Mouse (Mus musculus) urinary bladder, postnatal 36 days (tissue): ENCODE measurements at regions not wholly inside any gene's neighbourhood (a gene's known extent, or its start where the extent isn't known, plus 50 kb on each side); places are given as distances from the start of the nearest gene placed in this dataset.

ENCODE experiments used
- DNase-seq, 2 experiments: peaks; one replicate each; pipeline ENCODE4 v3.0.0; 2022; ENCODE audit warnings: low spot score in 2 of 2, mixed read lengths in 1 of 2

DNA sequence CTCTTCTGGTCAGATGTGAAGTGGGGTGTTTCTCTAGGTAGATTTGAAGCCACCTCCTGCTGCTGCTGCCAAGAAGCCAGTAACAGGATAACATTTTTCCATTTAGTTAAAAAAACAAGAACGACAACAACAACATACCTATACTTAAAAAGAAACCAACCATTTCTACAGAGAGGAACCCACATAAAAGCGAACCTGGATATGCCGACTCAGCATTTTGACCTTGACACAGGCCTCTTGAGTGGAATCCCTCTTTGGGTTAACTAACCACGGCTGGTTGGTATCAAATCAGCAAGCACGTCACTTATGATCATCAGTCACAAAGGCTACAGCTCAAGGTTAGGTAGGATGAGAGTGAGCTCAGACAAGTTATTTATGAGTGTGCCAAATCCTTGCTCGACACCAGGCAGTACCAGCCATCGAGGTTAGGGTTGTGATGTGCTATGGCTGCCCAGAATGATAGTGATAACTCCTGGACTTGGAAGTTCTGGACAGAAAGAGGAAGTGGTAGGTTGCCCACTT, 269.7 kb downstream of the Cbln1 start:
- DNase-seq = no peak

DNA sequence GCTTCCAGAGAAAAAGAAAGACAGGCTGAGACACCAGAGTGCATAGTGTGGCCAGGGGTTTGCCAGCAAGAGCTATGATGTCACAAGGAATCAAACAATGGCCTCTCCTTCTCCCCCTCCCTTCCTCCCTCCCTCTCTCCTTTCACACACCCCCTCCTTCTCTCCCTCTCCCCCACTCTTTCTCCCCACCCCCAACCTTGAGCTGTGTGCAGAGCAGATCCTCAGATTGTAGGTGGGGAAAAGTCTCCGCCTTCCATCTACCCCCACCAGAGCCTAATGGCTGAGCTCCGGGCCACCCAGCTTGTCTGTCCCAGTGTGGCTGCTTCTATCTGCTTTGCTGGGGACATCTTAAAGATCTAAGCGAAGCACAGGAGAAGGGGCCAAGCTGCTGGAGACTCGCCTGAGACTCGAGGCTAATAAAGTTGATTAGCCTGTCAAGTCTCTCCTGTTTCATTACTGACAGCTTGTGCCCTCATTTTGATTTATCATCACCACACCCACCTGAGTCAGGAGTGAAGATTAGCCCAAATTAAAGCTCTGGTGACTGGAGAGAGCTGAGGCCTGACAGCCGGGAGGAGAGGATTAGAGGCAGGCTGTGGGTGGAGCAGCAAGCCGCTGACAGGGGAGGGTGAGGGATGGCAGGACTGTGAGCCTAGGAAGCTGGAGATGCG, 272.8 kb downstream of the Cbln1 start:
- peak in 1 of 2 experiments; percentile 0 for DNase-seq

DNA sequence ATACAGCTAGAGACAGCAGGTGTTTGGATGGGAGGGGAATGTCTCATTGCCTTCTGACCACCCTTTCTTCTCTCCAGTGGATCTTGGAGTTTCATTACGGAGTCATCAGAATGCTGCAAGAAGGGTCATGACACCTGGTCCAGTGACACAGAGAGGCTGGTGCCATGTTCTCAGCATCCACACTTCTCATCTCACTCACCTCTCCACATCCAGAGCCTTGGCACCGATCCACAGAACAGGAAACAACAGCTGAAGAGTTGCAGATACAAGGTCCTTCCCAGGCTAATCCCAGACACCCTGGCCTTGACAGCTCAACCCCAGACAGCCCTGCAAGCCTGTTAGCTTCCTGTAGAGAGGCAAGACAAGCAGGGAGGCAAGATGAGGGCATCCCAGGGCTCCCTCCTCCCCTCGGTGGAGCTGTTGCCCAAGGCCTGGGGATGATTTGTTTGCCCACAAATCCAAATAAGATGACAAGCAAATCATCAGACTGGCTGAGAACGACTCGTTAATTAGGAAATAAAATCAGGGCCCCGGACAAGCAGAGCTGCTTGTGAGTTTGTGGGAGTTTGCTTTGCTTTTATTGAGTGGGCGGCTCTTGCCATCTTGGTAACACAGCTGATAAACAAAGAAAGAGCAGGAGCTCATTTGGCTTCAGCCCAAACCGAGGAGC, 274.4 kb downstream of the Cbln1 start:
- DNase-seq = no peak

DNA sequence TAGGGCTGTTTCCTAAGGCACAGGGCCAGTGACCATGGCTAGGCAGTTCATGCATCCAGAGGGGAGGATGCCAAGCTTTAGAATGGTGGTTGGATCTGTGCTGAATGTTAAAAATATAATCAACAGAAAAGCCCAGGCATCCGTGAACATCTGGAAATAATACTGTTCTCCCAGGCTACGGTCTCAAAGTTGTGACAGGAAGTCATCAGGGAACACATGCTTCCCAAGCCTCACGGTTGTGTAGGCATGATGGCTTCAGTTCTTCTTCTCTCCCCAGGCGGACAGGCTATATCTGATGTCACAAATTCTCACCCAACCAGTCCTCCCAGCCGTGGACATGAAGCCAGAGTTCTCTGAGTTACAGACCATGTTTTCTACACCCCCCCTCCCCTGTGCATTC, 275.4 kb downstream of the Cbln1 start:
- DNase-seq = no peak

GRCm38 (mm10) chr8:87196050-87196449, 276.4 kb downstream of the Cbln1 start:
- DNase-seq = no peak

- DNase-seq = no peak
These were observed 282.5 kb downstream of the Cbln1 start for GRCm38 (mm10) chr8:87189791-87190385.

DNA sequence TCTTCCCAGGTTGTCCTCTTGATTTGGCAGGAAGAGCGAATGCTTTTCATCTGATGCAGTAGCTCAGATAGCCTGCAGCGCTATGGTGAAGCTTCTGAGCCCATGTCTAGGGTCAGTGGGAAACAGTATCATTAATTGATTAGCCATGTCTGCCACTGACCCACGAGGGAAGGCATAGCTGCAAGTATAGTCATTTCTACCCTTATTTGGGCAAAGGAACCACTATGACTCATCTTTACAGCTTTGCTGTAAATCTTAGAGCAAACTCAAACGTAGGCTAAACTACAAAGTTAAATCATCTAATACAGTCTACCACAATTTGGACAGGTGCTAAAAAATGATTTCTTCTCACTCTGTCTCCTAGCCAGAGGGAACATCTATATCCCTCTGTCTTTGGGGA, 289.5 kb downstream of the Cbln1 start:
- no peak for DNase-seq

- no peak for DNase-seq
These were observed 293.5 kb upstream of the N4bp1 start for GRCm38 (mm10) chr8:87178561-87178960.

GRCm38 (mm10) chr8:87177620-87178019, 292.6 kb upstream of the N4bp1 start:
- DNase-seq = no peak

DNA sequence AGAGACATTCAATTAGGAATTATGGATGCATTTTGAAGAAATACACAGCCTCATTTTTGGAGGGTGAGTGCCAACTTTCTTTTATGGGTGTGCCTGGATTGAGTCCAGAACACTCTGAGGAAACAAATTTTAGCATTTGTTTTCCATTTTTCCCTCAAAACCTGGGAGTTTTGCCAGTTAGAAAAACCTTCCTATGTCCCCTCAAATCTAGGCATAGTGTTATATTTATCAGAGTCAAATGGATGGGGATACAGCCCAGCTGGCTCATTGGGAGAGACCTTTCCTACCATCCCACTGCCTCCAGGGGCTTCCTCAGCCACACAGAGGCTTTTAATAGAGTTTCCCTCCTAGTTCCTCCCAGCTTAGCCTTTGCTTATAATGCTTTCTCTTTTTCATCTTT, 290.0 kb upstream of the N4bp1 start:
- DNase-seq = no peak

DNA sequence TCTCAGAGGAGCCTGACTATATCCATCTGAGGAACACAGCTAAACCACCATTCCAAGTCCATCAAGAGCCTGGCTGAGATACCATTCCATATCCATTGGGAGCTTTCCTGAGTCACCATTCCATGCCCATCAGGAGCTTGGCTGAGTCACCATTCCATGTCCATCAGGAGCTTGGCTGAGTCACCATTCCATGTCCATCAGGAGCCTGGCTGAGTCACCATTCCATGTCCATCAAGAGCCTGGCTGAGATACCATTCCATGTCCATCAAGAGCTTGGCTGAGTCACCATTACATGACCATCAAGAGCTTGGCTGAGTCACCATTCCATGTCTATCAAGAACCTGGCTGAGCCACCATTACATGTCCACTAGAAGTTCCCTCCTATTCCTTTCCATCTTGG, 288.7 kb upstream of the N4bp1 start:
- no peak for DNase-seq

- no peak for DNase-seq
These were observed 281.7 kb upstream of the N4bp1 start for GRCm38 (mm10) chr8:87166771-87167170.

- no peak for DNase-seq
These were observed 275.4 kb upstream of the N4bp1 start for GRCm38 (mm10) chr8:87160416-87160815.

DNA sequence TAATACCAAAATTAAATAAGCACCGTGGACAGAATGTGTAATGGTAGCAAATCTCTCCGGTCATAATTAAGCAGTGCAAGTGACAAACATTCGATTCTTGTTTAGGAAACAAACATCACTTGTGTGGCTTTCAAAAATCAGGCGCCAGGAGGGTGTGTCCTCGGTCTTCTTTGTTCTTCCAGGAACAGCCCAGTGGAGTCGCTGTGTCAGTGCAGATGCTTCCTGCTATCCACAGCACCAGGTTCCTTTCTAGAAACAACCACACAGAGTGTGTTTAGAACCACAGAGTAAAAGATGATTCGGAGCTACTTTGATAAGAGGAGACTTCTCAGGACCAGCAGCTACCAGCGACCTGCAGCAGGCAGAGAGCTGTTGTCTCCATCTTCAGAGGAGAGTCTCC, 273.3 kb upstream of the N4bp1 start:
- no peak for DNase-seq

DNA sequence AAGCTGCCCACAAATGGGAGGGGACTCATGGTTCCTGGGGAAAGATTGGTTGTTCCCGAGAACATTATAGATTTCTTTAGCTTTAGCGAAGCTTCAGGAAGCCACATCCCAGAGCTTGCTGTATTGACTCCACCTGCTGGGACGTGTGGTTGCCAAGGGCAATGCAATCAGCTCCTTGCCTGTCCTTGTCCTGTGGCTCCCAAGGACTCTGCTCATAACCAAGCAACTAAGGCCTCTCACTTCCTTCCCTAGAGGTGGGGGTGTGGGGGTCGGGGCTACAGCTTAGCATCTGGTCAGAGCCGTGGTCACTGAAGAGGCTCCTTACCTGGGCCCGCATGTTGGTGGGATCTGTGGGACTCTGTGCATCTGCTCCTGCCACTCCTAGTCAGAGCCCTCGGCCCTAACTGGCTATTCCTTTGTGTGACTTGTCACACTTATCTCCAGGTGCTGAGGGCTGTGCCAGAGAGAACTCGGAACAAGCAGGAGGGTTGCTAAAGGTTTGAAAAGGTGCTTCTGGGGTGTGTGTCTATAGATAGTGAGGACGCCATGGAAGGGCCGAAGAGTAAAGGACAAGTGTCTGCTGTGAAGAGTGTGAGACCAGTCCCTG, 270.9 kb upstream of the N4bp1 start:
- no peak for DNase-seq

DNA sequence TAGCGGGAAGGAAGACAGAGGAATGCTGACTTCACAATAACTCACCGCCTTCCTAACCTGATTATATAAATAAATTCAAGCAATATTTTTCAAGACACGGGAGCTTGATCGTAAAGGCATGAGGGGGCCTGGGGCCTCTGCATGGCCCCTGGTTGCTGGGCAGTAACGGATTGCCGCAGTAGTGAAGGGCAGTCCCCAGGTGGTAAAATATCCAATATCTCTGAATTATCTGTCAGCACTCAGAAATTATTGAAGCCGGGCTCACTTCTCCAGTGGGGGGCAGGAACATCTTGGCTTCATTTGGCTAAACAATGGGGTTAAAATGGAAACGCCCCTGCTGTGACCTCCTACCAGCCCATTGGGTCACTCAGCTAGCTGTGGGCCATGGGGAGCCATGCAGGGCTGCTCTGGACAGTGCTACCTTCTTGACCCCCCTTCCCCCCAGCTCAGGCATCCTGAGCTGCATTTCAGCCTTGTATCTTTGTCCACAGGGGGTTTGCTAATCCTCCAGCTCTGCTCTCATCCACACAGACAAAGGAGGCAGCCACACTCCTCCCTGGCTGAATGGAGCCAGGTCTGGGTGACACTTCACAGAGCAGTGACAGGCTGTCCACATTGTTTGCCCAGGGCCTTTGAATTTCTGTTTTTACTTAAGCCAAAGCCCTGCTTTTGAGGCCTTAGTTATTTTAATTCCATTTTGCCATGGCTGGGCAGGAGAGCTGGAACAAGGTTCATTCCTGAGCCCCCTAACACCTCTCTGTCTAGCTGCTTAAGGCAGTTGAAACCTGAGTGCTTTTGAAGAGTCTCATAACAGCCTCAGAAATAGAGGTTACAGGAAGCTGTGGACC, 267.2 kb upstream of the N4bp1 start:
- no peak for DNase-seq

GRCm38 (mm10) chr8:87148853-87149252, 263.8 kb upstream of the N4bp1 start:
- DNase-seq = no peak

DNA sequence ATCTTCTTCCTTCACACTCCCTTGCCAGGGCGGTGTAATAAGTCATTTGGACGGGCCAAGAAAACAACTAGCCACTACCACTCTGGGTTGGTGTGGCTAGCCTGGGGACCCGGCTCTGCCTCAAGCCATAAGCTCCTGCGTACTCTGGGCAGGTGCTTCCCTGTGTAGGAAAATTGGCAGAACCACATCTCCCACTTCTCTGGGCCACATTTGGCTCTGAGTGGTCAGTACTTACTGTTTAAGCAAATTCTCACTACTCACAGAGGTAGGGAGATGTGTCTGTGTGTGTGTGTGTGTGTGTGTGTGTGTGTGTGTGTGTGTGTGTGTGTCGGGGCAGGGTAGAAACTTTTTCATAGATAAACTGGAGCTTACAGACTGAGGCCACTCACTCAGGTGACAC, 262.6 kb upstream of the N4bp1 start:
- no peak for DNase-seq

- no peak for DNase-seq
These were observed 252.4 kb upstream of the N4bp1 start for GRCm38 (mm10) chr8:87137412-87137811.

GRCm38 (mm10) chr8:87131716-87132115, 246.7 kb upstream of the N4bp1 start:
- DNase-seq = no peak

DNA sequence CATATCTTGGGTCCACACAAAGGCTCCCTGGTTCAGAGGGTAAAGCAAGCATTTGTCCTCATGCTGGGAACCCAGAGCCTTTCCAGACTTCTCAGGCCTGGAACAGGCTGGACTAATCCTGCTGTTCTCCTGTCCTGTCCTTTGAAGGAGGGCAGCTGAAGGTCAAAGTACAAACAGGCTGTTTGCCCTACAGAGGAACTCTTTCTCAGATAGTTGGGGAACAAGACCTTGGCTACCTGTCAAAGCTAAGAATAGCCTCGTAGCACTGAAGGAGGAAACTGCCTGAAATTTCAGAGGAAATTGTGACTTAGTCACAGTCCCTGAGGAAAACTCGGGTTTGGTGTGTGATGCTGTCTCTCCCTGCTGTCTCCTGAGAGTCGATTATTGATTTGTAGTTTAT, 245.6 kb upstream of the N4bp1 start:
- DNase-seq = no peak

DNA sequence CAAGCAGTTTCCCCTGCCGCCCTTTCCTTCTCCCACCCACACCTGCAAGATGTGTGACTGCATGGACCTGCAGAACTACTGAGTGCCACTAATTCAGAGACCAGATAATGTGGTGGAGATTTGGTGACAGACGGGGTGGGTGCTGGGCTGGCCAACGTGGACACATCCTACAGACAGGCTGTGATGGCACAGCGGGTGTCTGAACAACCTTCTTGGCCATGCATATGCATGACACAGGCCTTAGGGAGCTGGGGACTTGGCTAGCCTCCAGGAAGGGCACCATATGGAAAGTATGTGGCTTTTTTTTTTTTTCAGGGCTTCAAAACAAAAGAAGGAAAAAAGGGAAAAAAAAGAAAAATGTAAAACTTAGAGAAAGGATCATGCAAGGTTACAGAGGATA, 243.5 kb upstream of the N4bp1 start:
- no peak for DNase-seq
